Mouse (Mus musculus) heart, postnatal 0 days (tissue): ENCODE measurements at regions not wholly inside any gene's neighbourhood (a gene's known extent, or its start where the extent isn't known, plus 50 kb on each side); places are given as distances from the start of the nearest gene placed in this dataset.

Experiments used
- CTCF ChIP-seq: IDR thresholded peaks from 2 replicates; pipeline ENCODE4 v1.5.1; 2016; ENCODE audit warnings: antibody characterized with exemption, control low read depth, low read depth
- EP300 ChIP-seq: IDR thresholded peaks from 2 replicates; pipeline ENCODE4 v1.6.1; 2016; ENCODE audit warnings: antibody characterized with exemption, low read depth

DNA sequence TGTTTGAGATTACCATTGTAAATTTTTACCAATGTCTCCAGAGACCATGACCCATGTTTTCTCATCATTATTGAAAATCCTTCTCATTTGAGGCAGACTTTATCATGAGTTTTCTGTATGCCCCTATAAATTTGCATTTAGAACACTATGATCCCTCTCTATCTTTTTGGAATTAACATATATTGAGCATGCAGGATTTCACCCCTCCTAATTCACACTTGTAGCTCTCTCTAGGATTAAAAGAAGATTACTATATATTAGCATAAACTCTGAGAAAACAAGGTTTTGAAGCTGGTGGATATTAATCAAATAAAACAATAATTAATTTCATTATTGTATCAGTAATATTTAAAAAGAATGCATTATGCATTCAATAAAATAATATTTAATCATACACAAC lies 527.2 kb upstream of the Robo1 start:
- no peak for TF ChIP-seq CTCF
- no peak for TF ChIP-seq EP300
